Mouse (Mus musculus) WW6 (cell line): ENCODE results near the gene Hoxa10.

Experiments
- DNase-seq: peaks from one replicate; pipeline ENCODE4 v3.0.0-alpha.2; 2013; ENCODE audit warnings: low read depth, low spot score

The Hoxa10 gene

DNA sequence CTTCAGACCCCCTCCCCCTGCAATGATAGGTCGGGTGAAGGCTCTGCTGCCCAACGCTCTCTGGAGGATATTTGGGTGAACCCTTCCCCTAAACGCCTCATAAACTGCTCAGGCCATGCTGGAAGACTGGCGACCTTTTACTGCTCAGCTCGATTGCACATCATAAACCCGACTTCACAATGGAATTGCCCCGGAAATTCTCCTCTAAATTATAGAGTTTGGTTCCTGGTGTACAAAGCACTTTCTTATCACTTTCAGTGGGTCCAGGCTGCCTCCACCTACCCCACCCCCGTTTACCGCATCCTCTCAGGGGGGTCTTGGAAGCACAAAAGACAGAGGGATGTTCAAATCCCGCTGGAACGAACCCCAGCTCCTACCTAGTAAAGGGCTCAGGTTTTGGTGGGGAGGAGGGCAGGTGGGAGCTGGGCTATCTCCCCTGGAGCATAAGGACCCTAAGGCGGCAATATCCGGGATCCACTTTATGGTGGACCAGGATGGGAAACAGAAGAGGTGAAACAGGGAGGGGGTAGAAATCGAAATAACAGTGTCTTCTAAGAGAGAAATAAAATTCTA lies 21.9 kb downstream of the Hoxa10 start:
- DNase-seq: no peak

GRCm38 (mm10) chr6:52217895-52218642 lies 22.6 kb downstream of the Hoxa10 start:
- no peak for DNase-seq

DNA sequence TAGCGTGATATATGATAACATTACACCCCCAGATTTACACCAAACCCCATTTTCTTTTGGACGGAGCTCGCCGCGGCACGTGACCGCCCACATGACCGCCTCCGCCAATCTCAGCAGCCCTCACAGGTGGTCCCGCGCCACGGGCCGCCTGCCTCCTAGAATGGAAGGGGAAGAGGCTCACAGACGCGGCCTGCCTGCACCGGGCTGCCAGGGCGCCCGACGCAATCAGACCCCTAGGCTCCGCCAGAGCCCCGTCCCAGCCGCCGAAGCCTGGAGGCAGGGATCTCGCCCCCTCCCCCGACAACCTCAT lies 23.2 kb downstream of the Hoxa10 start:
- no peak for DNase-seq

DNA sequence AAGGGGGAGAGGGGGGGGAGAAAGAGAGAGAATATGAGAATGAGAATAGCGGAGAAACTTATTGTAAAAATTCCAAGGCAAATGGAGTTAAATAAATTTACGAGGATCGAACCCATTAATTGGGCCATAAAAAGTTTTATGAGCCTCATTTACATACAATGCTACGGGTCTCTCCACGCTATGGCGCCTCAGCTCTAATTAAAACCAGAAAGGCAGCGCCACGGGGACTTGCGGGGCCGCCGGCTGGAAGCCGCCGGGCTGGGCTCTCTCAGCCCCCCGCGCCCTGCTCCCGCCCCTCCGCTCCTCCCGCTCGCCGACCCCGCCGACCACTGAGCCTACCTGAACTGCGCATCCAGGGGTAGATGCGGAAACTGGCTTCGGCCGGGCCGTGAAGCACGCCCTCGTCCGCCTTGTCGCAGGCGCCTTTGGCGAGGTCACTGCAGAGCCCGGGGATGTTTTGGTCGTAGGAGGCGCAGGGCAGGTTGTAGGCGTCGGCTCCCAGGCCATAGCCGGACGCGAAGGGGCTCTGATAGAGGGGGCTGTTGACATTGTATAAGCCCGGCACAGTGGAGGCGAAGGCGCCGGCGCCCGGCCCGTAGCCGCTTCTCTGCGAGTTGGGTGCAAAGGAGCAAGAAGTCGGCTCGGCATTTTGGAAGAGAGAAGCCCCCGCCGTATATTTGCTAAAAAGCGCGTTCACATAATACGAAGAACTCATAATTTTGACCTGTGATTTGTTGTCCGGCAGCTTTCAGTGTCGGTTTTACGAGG lies 23.8 kb downstream of the Hoxa10 start:
- no peak for DNase-seq

DNA sequence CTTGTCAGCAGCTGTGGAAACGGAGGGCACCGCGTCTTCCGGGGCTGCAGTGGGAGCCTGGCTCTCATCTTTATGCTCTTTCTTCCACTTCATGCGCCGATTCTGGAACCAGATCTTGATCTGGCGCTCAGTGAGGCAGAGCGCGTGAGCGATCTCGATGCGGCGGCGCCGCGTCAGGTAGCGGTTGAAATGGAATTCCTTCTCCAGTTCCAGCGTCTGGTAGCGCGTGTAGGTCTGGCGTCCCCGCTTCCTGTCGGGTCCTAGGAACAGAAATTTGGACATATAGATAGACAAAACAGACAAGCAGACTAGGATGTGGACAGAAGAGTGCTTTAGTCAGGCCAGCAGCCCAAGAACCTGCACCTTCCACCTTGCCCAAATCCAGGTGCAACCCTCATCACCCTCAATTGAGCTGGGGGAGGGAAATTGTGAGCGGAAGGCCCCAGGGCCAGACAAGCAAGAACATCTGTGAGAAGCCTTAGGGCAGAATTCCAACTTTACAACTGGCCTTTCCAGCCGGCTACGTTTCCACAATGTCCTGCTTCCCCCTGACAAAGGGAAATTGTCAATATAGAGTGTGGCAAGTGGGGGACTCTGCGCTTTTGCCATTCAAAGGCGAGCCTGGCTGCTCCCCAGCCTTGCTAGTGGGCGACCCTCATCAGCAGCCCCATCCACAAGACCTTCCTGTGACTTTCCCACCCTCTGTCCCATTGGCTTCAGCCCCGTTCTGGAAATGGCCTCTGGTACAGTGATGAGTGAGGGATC lies 24.7 kb downstream of the Hoxa10 start:
- no peak for DNase-seq

DNA sequence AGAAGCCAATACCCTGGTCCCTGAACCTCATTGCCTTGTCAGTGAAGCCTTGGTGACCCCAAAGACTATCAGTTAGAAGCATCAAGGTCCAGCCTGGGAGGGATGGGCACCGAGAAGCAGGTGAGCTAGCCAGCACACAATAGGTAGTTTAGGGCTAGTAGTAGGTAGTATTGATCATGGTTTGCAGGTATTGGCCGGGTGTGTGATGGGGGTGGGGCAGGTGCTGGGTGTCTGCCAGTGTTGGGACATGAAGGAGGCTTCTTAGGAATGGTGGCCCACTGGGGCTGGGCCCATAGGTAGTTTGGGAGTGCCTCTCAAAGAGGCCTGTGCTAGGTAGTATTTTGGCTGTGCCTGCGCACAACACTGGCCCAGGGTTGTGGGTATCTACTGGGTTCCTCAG lies 25.6 kb downstream of the Hoxa10 start:
- DNase-seq: no peak

- no peak for DNase-seq
Measured at GRCm38 (mm10) chr6:52214271-52214670, 26.4 kb downstream of the Hoxa10 start.

GRCm38 (mm10) chr6:52213119-52213986 lies 27.3 kb downstream of the Hoxa10 start, which contains the start of the genes Hoxa3 and Gm28308:
Hoxa3 (minus strand) TSS chr6:52213336.
Gm28308 (minus strand) TSS chr6:52213339.
- DNase-seq: no peak

- no peak for DNase-seq
Measured at GRCm38 (mm10) chr6:52212556-52213118, 28.0 kb downstream of the Hoxa10 start.

GRCm38 (mm10) chr6:52211961-52212360 lies 28.7 kb downstream of the Hoxa10 start:
- DNase-seq: no peak

DNA sequence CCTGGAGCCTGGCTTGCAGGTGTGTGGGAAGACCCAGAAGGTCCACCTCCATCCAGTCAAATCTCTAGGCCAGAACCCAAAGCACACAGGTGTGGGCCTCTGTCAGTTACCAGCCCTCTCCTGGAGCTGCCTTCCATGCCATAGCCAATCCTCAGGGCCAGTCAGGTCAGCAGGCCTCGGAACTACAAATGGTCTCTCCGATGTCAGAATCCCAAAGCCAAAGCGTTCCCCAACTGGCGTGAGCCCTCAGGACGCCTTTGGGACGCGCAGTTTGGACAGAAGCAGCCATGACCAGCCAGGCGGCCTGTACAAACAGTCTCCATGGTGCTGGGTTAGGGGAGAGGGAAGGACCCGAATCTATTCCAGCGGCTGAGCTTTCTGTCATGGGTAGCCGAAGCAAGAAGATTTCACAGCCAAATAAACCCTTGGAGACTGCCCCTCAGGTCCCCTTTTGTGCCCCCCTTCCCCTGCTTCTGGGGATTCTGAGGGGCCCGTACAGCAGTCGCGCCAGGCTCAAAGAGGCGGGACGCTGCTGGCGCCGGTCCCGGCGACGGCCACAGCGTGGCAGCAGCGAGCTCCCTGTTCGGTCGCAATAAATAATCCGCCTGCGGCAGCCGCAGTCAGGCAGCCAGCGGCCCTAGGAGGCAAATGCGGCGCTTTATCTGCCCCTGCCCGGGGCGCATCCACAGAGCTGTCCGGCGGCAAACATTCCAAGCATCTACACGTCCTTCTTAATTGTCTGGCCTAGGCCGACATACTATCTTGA lies 29.3 kb downstream of the Hoxa10 start:
- DNase-seq: no peak

- DNase-seq: no peak
Measured at GRCm38 (mm10) chr6:52209685-52210046, 31.0 kb downstream of the Hoxa10 start.

DNA sequence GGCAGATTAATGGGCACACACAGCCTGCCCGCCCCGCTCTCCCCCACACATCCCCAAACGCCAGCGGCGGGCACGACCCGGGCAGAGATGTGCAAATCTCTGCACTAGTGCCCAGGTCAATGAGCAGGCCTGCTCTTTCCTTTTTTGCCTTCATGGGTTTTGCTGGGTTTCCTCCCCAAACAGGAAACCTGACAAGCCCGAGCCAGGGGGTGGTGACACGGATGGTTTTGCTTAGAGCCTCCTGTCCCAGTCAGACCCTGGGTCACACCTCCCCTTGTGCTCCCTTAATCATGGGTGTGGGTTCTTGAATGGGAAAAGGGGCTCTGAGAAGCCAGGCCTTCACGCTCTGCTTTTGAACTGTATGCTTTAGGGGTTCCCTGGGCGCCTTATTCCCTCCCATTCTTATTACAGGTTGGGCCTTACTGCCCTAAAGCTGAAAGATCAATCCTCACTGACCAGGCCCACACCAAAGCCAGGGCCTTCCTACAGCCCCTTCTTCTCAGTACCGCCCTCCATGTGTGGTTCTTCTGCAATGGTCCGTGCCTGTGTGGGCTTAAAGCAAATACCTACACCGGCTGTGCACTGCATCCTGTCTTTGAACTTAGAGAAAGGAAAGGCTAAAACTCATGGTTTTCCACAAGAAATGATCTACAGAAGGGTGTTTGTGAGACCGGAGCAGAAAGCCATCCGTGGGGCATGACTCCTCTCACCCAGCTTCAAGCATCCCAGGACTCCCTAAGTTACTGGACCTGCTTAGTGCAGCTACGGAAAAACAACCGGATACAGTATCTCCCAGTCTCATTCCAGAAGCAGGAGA lies 31.6 kb downstream of the Hoxa10 start:
- DNase-seq: no peak

- no peak for DNase-seq
Measured at GRCm38 (mm10) chr6:52208072-52208867, 32.4 kb downstream of the Hoxa10 start, which contains the start of gene Hoxa6. Hoxa6 (minus strand) TSS chr6:52208722.

DNA sequence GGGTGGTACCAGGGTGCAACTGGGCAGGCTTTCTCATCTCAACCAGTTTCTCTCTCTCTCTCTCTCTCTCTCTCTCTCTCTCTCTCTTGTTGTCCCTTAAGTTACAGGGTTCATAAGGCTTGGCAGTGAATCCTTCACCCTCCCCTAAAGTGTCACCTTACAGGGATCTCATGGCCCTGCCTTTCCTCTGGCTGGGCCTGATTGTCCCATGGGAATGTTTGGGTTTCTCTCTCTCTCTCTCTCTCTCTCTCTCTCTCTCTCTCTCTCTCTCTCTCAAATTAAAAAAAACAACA lies 33.0 kb downstream of the Hoxa10 start:
- DNase-seq: no peak

DNA sequence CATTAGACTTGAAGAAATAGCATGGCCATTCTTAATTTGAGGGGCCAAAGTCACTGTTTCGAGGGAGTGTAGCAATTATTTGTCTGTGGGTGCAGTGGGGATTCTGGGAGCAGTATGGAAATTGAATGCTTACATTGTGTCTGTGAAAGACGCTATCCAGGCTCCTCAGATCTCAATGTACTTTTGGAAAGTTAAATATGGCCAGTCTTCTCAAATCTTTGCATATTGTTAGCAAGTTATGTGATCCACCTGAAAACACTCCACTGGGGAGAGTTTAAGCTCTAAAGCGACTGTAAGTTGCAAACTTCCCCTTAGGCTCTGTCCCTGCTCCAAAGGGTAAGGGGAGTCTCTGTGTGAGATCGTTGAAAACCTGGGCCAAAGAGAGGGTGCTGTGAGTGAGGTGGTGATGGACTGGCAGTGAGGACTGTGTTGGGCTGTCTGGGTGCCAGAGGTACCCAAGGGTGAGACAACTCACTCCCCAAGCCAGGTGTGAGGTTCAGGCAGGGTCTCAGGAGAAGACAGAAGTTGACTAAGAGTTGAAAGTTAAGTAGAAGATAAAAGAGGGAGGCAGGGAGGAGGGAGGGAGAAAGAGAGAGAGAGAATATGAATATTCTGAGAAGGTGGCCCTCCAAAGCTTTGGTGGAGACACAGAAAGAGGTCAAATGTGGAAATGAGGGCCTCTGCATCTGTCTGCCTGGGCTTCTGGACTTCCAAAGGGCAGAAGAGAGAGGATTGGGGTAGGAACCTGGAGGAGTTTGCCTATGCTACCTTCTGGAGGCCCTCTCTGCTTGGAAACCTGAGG lies 33.6 kb downstream of the Hoxa10 start:
- no peak for DNase-seq
